Mouse (Mus musculus) kidney, adult 2 months (tissue): ENCODE data around the gene Wdr93.

Experiments used
- CTCF ChIP-seq: fragments of 200-500 bp; conservative IDR thresholded peaks from 2 replicates; pipeline ENCODE4 v1.5.1; 2011; ENCODE audit warnings: low read depth, mild to moderate bottlenecking, control low read depth, low read length, moderate library complexity, mixed read lengths; ENCODE audit not compliant: insufficient read depth, insufficient read length
- POLR2A ChIP-seq: fragments of 200-500 bp; IDR thresholded peaks from one replicate; pipeline ENCODE4 v1.6.1; 2011; ENCODE audit warnings: low read depth, low read length, control low read depth

DNA sequence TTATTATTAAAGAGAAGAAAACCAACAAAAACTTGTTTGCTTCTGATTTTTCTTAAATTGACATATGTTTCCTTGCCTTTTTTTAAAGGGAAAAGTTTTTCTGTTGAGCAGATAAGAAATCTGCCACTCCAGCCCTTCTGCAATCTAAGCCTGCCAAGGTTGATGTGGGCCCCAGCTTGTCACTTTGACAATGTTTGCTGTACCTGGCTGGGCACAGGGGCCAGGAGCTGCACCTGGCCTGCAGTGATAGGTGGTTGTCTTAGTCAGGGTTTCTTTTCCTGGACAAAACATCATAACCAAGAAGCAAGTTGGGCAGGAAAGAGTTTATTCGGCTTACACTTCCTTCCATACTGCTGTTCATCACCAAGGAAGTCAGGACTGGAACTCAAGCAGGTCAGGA, 70.4 kb downstream of the Wdr93 start:
- TF ChIP-seq CTCF: no peak
- no peak for TF ChIP-seq POLR2A
